Mouse (Mus musculus) ES-E14 (cell line): Measurements from ENCODE around the gene Zfp503. TPM values are rescaled to one million over a fixed set of nuclear protein-coding genes. Genes with fewer than 3 reads are reported as not detected.

Experiments
- DNase-seq: peaks from one replicate; pipeline ENCODE4 v3.0.0-alpha.2; 2013; ENCODE audit warnings: low read depth, low spot score
- H3K27ac ChIP-seq: 2 replicates; pipeline ENCODE4 v1.5.1; 2012; ENCODE audit warnings: low read depth, mild to moderate bottlenecking, low read length, moderate library complexity, mixed read lengths; ENCODE audit not compliant: poor library complexity, insufficient read depth, severe bottlenecking
- H3K36me3 ChIP-seq: 2 replicates; pipeline ENCODE4 v1.6.1; 2012; ENCODE audit warnings: mild to moderate bottlenecking, low read length, moderate library complexity, mixed read lengths; ENCODE audit not compliant: control insufficient read depth, poor library complexity, insufficient read depth, severe bottlenecking
- H3K4me1 ChIP-seq, 2 experiments: fragments of 150-350 bp in 1 of 2; sonication (generic) in 1 of 2; 2 replicates each; pipeline ENCODE4 v1.6.1; 2012; ENCODE audit warnings: low read length in 2 of 2, mild to moderate bottlenecking in 1 of 2, mixed read lengths in 1 of 2; ENCODE audit not compliant: control insufficient read depth in 2 of 2, insufficient read depth in 2 of 2, poor library complexity in 1 of 2
- H3K4me3 ChIP-seq, 2 experiments: fragments of 150-350 bp in 1 of 2; sonication (generic) in 1 of 2; 2 replicates each; pipeline ENCODE4 v1.5.1; 2012; ENCODE audit warnings: low read length in 2 of 2, low read depth in 1 of 2, mild to moderate bottlenecking in 1 of 2, mixed read lengths in 1 of 2; ENCODE audit not compliant: insufficient read depth in 1 of 2, poor library complexity in 1 of 2, severe bottlenecking in 1 of 2
- H3K9ac ChIP-seq: 2 replicates; pipeline ENCODE4 v1.6.1; 2012; ENCODE audit warnings: low read depth, mild to moderate bottlenecking, low read length, mixed read lengths; ENCODE audit not compliant: poor library complexity, insufficient read depth, severe bottlenecking
- H3K9me3 ChIP-seq: fragments of 150-350 bp; sonication (generic); 2 replicates; pipeline ENCODE4 v1.6.1; 2012; ENCODE audit warnings: low read depth, mild to moderate bottlenecking, low read length; ENCODE audit not compliant: control insufficient read depth, insufficient read depth
- CHD2 ChIP-seq: IDR thresholded peaks from 2 replicates; pipeline ENCODE4 v1.6.1; 2014; ENCODE audit warnings: mild to moderate bottlenecking, low read depth, low read length, inconsistent platforms
- HCFC1 ChIP-seq: IDR thresholded peaks from 2 replicates; pipeline ENCODE4 v1.6.1; 2012; ENCODE audit warnings: low read length, inconsistent platforms, borderline replicate concordance; ENCODE audit not compliant: insufficient read depth
- MAFK ChIP-seq: IDR thresholded peaks from 2 replicates; pipeline ENCODE4 v1.6.1; 2014; ENCODE audit warnings: mild to moderate bottlenecking, low read depth, low read length, inconsistent platforms; ENCODE audit not compliant: insufficient read depth
- ZC3H11A ChIP-seq: IDR thresholded peaks from 2 replicates; pipeline ENCODE4 v1.6.1; 2012; ENCODE audit warnings: low read depth, mild to moderate bottlenecking, inconsistent platforms, low read length, borderline replicate concordance
- ZNF384 ChIP-seq: IDR thresholded peaks from 2 replicates; pipeline ENCODE4 v1.6.1; 2012; ENCODE audit warnings: low read depth, low read length, inconsistent platforms
- in situ Hi-C, 2 experiments: fragments of 600-800 bp; cut with MboI; formaldehyde crosslinking; loops; one replicate each; pipeline ENCODE4 v1.15.1; 2025; ENCODE audit warnings: low sequenced_read_pairs in 2 of 2, inconsistent platforms in 1 of 2; ENCODE audit not compliant: unreplicated experiment in 2 of 2
- total RNA-seq: library from RNA; depleted of rRNA; stranded (reverse); fragments of 300-350 nt; gene quantifications from 2 replicates; pipeline ENCODE4 v1.2.3, GENCODE M21; 2012

The Zfp503 gene
- total RNA-seq, 1 experiment = 1.2 TPM

DNA sequence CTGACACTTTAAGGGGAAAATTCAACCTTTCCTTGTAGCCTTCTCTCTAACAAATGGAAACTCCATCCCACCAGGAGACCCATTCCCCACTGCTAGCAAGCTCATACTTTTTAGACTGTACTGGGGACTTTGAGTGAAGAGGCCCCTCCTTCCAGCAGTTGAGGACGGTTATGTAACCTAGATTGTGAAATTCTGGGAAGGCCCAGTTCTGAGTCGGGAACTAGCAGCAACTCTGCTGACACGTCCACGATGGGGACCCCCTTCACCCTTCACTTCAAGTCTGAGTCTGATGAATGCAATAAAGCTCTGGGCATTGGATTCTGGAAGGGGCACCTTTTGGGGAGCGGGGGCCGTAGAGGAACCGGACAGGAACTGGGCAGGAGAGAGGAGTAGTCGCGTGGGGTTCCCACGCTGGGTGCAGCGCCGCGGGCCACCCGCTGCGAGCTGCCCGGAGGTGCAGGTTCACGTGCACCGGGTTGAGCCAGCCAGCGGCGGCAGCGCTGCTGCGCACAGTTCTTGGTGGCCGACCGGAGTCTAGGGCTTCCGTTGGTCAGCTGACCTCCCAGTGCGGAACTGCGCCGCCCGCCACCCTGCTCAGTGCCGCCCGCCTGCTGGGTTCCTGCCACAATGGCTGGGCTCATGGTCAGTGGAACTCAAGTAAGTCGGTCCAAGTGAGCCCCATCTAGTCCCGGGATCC is 30.0 kb upstream of the Zfp503 start, which contains the start of gene Lrmda:
Gene Lrmda, plus strand, starts transcription at position 461 of the 697 bp plus-strand sequence.
- in situ Hi-C loops = no loop called here
- no peak within 1 kb of the TSS for H3K27ac ChIP-seq
- peak within 1 kb of the TSS; percentile 34; the same call in 1 of the 2 replicates for H3K9ac ChIP-seq
- peak within 1 kb of the TSS; percentile 57 to 62 for H3K4me3 ChIP-seq
- H3K36me3 ChIP-seq = no peaks in the 10 kb centered on the region
- no peak for DNase-seq
- H3K4me1 ChIP-seq = no peaks in the 10 kb centered on the region
- no peaks in the 10 kb centered on the region for H3K9me3 ChIP-seq
- TF ChIP-seq HCFC1 = no peak
- no peak for TF ChIP-seq ZC3H11A
- no peak for TF ChIP-seq CHD2
- TF ChIP-seq ZNF384 = no peak
- no peak for TF ChIP-seq MAFK

DNA sequence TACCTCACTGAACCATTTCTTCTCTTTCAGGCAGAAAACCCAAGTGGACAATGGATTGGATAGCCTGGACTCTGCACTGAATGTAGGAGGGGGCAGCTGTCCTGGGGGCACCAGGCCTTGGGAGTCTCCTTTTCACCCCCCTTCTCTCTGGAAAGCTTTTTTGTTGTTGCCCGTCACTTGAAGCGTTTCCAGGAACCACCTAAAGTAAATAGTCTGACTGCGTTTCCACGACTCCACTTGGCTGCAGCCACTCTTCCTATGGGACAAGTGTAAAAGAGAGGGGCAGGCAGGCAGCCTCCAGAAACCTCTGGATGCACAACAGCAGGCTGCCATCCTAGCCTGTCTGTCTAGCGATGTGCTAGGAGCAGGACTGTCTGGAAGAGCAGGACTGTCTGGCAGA is 27.6 kb upstream of the Zfp503 start:
- no peak for DNase-seq

DNA sequence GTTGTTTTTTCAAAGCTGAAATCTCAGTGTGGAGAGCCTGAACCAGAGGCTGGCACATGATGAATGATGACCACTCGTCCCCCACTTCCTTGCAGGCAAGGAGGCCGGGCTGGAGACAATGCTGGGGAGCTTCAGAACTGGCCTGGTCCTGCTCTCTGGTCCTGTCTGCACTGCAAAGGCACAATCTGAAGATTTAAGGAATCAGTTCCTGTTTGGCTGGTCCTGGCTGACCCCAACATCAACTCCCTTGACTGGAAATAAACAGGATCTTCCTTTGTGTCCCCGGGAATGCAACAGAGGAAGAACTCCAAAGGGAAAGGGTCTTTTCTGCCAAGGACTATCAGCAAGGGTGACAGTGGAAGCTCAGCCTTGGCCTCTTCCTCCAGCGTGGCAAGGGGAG is 25.4 kb upstream of the Zfp503 start:
- TF ChIP-seq MAFK (no peak), ZNF384 (no peak), CHD2 (no peak), ZC3H11A (no peak), HCFC1 (no peak)
- Histone ChIP-seq H3K9ac (no peak overlapping the region), H3K9me3 (no peaks in the 10 kb centered on the region), H3K4me1 (no peaks in the 10 kb centered on the region), H3K36me3 (no peaks in the 10 kb centered on the region), H3K4me3 (no peak overlapping the region), H3K27ac (no peak overlapping the region)
- no peak for DNase-seq
- in situ Hi-C loops = no loop called here

More for the DNA sequence above, 27.6 kb upstream of the Zfp503 start:
- H3K4me1 ChIP-seq = no peaks in the 10 kb centered on the region
- H3K9ac ChIP-seq = no peak overlapping the region
- no peak for TF ChIP-seq CHD2
- TF ChIP-seq MAFK = no peak
- TF ChIP-seq HCFC1 = no peak
- TF ChIP-seq ZNF384 = no peak
- H3K4me3 ChIP-seq = no peak overlapping the region
- H3K36me3 ChIP-seq = no peaks in the 10 kb centered on the region
- H3K27ac ChIP-seq = no peak overlapping the region
- in situ Hi-C loops = no loop called here
- no peaks in the 10 kb centered on the region for H3K9me3 ChIP-seq

- no peaks in the 10 kb centered on the region for H3K9me3 ChIP-seq
- no peak for DNase-seq
- no peaks in the 10 kb centered on the region for H3K36me3 ChIP-seq
- no peaks in the 10 kb centered on the region for H3K4me1 ChIP-seq
- H3K9ac ChIP-seq = no peak overlapping the region
- H3K4me3 ChIP-seq = no peak overlapping the region
- TF ChIP-seq CHD2 (no peak), ZC3H11A (no peak), MAFK (no peak), ZNF384 (no peak), HCFC1 (no peak)
- H3K27ac ChIP-seq = no peak overlapping the region
- in situ Hi-C loops = no loop called here
Measured at GRCm38 (mm10) chr14:22014315-22014714, 24.9 kb upstream of the Zfp503 start.

DNA sequence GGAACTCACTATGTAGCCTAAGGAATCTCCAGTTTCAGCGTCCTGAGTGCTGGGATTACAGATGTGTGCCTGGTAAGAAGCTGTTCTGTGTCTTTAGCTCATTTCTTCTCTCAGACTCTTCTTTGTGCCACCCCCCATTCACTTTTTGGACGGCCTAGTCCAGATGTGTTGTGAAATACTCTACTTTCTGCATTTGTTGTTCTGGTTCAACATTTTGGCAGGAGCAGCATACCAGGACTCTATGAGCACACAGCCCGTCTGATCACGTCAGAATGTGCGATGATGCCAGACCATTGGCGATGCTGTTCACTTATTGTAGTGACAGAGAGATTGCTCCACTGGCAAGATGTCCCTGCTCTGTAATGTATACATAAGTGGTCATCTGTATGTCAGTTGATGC is 17.6 kb upstream of the Zfp503 start:
- no peaks in the 10 kb centered on the region for H3K9me3 ChIP-seq
- no peak for TF ChIP-seq CHD2
- TF ChIP-seq ZC3H11A = no peak
- TF ChIP-seq HCFC1 = no peak
- no peak for TF ChIP-seq ZNF384
- TF ChIP-seq MAFK = no peak
- H3K4me1 ChIP-seq = no peaks in the 10 kb centered on the region
- H3K9ac ChIP-seq = no peak overlapping the region
- in situ Hi-C loops = no loop called here
- DNase-seq = no peak
- H3K27ac ChIP-seq = no peak overlapping the region
- H3K36me3 ChIP-seq = no peaks in the 10 kb centered on the region
- no peak overlapping the region for H3K4me3 ChIP-seq
